In genomic region chr9:121355431-121356141, GRCm38 (mm10) we compare ENCODE assay signal across 8 mouse cellular contexts. TPM values are rescaled to one million over a fixed set of nuclear protein-coding genes. Genes with fewer than 3 reads are reported as not detected.
A peak's percentile ranks its signal among the peaks of the same experiment; 100 is the strongest.
DNase-seq lines count a peak whose midpoint lies in the region; ATAC-seq and TF ChIP-seq lines count a peak whose summit lies in the region.

No protein-coding gene starts in this region.

- TF ChIP-seq CTCF in olfactory bulb, adult 2 months (IDR thresholded peaks at IDR 0.05; ENCODE audit: insufficient read depth, low read depth, low read length) = no peak; the same call in 1 of the 2 replicates

- WGBS in hindbrain, embryonic 16.5 days = 48% methylated on average over 9 of the region's 9 CpGs
- WGBS in olfactory bulb, adult 2 months = 15% methylated on average over 9 of the region's 9 CpGs

- intact Hi-C loops in left cerebral cortex, postnatal 14 days (cut with DNase I) = no loop called here

- DNase-seq in urinary bladder, postnatal 14 days (ENCODE audit: low spot score) = peak; percentile 61
- DNase-seq in urinary bladder, postnatal 36 days (ENCODE audit: low spot score in 2 of 2) = no peak
- DNase-seq in frontal cortex, adult 2 months (ENCODE audit: extremely low spot score in 1 of 2, low spot score in 1 of 2) = peak; percentile 81 to 89
- peak; percentile 78 to 85 for DNase-seq in left cerebral cortex, postnatal 14 days (ENCODE audit: low spot score in 2 of 2)
- no peak for DNase-seq in urinary bladder, postnatal 4 days (ENCODE audit: low spot score in 2 of 2)
- DNase-seq in thymus, postnatal 36 days = no peak

- no peak for TF ChIP-seq POLR2A in olfactory bulb, adult 2 months (IDR thresholded peaks at IDR 0.05; ENCODE audit: insufficient read depth, low read depth, low read length)

- ATAC-seq in hindbrain, embryonic 16.5 days = peak; percentile 34; the same call in 1 of the 2 replicates

- H3K4me2 ChIP-seq in hindbrain, embryonic 16.5 days (ENCODE audit: low read length) = no peak overlapping the region

- H3K27ac ChIP-seq in hindbrain, embryonic 16.5 days (ENCODE audit: low read depth, low read length) = peak overlapping the region; percentile 74
- peak overlapping the region; percentile 99 for H3K27ac ChIP-seq in olfactory bulb, adult 2 months (ENCODE audit: insufficient read depth, low read depth, low read length)

- no peak overlapping the region for H3K4me3 ChIP-seq in hindbrain, embryonic 16.5 days (ENCODE audit: low read length)
- H3K4me3 ChIP-seq in olfactory bulb, adult 2 months (ENCODE audit: insufficient read depth, low read depth, low read length) = peak overlapping the region; percentile 5

- H3K36me3 ChIP-seq in hindbrain, embryonic 16.5 days (ENCODE audit: control insufficient read depth, insufficient read depth, low read length) = no peaks in the 10 kb centered on the region

- H3K4me1 ChIP-seq in hindbrain, embryonic 16.5 days (ENCODE audit: control insufficient read depth, insufficient read depth, low read depth, low read length) = peaks cover 43% of the 10 kb centered on the region
- peaks cover 69% of the 10 kb centered on the region for H3K4me1 ChIP-seq in olfactory bulb, adult 2 months (ENCODE audit: control insufficient read depth, insufficient read depth, low read length)

- H3K9me3 ChIP-seq in hindbrain, embryonic 16.5 days (ENCODE audit: control insufficient read depth, low read length) = no peaks in the 10 kb centered on the region

- no peaks in the 10 kb centered on the region for H3K27me3 ChIP-seq in hindbrain, embryonic 16.5 days (replicated peaks; ENCODE audit: control insufficient read depth, insufficient read depth, low read length)

- no peak overlapping the region for H3K9ac ChIP-seq in hindbrain, embryonic 16.5 days (ENCODE audit: low read depth, low read length)

RNA-seq across cellular contexts. Expression of gene Trak1, which starts 58.3 kb away (rescaled TPM):
- 136 and 139 TPM in 2 replicates for polyA plus RNA-seq in frontal cortex, adult 2 months (2012; rRNA removed)
- 57.8 and 59.3 TPM in 2 replicates for polyA plus RNA-seq in hindbrain, embryonic 16.5 days (2015; fragmentation: Nextera tagmentation; extraction: Ambion mirVana)
- total RNA-seq in left cerebral cortex, postnatal 14 days (2021) = 100 to 1,000 TPM; 217 to 226 TPM
- not detected in 2 replicates for polyA plus RNA-seq in olfactory bulb, adult 2 months (2012; ENCODE audit: insufficient read depth, insufficient read length, low replicate concordance, missing spikeins)

Comparison
In these comparisons a context has a peak if more than half of its experiments do, and no peak if none do; other contexts are left out.
1. DNase-seq: peak in urinary bladder, postnatal 14 days (single experiment), frontal cortex, adult 2 months (2 of 2) and left cerebral cortex, postnatal 14 days (2 of 2); none in urinary bladder, postnatal 36 days (0 of 2), urinary bladder, postnatal 4 days (0 of 2) and thymus, postnatal 36 days (0 of 2).